Mouse (Mus musculus): ENCODE measurements around the gene Susd6.

The Susd6 gene

GRCm38 (mm10) chr12:80789849-80790694 lies at the start of gene Susd6:
Gene Susd6, plus strand, starts transcription at chr12:80790510.
- DNase-seq, result peak; percentile 99

- no peak for DNase-seq
Observed at GRCm38 (mm10) chr12:80744614-80745013, 45.7 kb upstream of the Susd6 start.

- DNase-seq, result no peak
Observed at GRCm38 (mm10) chr12:80746031-80746813, 44.1 kb upstream of the Susd6 start.

GRCm38 (mm10) chr12:80751556-80751955 lies 38.8 kb upstream of the Susd6 start:
- DNase-seq, result no peak

GRCm38 (mm10) chr12:80757751-80758558 lies 32.4 kb upstream of the Susd6 start:
- DNase-seq, result peak; percentile 68

GRCm38 (mm10) chr12:80758559-80759386 lies 31.5 kb upstream of the Susd6 start:
- DNase-seq, result no peak

- no peak for DNase-seq
Observed at GRCm38 (mm10) chr12:80759387-80759712, 31.0 kb upstream of the Susd6 start.

- DNase-seq, result no peak
Observed at GRCm38 (mm10) chr12:80759713-80760395, 30.5 kb upstream of the Susd6 start.

- DNase-seq, result peak; percentile 77
Observed at GRCm38 (mm10) chr12:80760396-80760801, 29.9 kb upstream of the Susd6 start, which contains the start of gene Ccdc177. Gene Ccdc177, minus strand, starts transcription at chr12:80760687.

GRCm38 (mm10) chr12:80762982-80763381 lies 27.3 kb upstream of the Susd6 start:
- no peak for DNase-seq

GRCm38 (mm10) chr12:80764116-80764515 lies 26.2 kb upstream of the Susd6 start:
- no peak for DNase-seq

GRCm38 (mm10) chr12:80769697-80770096 lies 20.6 kb upstream of the Susd6 start:
- DNase-seq, result peak; percentile 84

GRCm38 (mm10) chr12:80774786-80775185 lies 15.5 kb upstream of the Susd6 start:
- DNase-seq, result no peak

- DNase-seq, result no peak
Observed at GRCm38 (mm10) chr12:80776046-80776634, 14.2 kb upstream of the Susd6 start.

GRCm38 (mm10) chr12:80778188-80778936 lies 11.9 kb upstream of the Susd6 start:
- DNase-seq, result no peak

- no peak for DNase-seq
Observed at GRCm38 (mm10) chr12:80779760-80780159, 10.6 kb upstream of the Susd6 start.

GRCm38 (mm10) chr12:80782190-80782589 lies 8.1 kb upstream of the Susd6 start:
- DNase-seq, result no peak

- DNase-seq, result peak; percentile 57
Observed at GRCm38 (mm10) chr12:80782892-80783291, 7.4 kb upstream of the Susd6 start.

- DNase-seq, result no peak
Observed at GRCm38 (mm10) chr12:80783889-80784288, 6.4 kb upstream of the Susd6 start.

GRCm38 (mm10) chr12:80785005-80785404 lies 5.3 kb upstream of the Susd6 start:
- DNase-seq, result no peak

All from kidney, adult 9 months (tissue).